Mouse (Mus musculus) 3T3-L1 (cell line): ENCODE measurements at regions not wholly inside any gene's neighbourhood (a gene's known extent, or its start where the extent isn't known, plus 50 kb on each side); places are given as distances from the start of the nearest gene placed in this dataset.

Experiments used
- DNase-seq: peaks from one replicate; pipeline ENCODE4 v3.0.0-alpha.2; 2015; ENCODE audit warnings: low read depth, low spot score

DNA sequence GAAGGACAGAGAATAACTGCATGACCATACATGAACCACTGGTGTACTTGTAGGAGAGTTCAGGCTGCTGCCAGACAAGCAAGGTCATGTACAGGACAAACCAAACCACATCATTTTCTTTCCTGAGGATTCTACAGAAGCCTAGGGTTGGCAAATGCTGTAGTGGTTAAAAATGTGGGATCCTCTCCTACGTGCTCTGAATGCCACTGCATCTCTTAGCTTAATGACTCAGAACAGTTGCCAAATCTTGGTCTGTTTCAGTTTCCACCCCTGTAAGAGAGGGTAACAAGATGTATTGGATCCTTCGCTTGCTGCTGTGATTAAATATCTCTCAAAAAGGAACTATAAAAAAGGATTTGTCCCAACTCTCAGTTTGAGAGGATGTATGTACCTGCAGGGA, 938.1 kb downstream of the 4930444P10Rik start:
- DNase-seq, result no peak

DNA sequence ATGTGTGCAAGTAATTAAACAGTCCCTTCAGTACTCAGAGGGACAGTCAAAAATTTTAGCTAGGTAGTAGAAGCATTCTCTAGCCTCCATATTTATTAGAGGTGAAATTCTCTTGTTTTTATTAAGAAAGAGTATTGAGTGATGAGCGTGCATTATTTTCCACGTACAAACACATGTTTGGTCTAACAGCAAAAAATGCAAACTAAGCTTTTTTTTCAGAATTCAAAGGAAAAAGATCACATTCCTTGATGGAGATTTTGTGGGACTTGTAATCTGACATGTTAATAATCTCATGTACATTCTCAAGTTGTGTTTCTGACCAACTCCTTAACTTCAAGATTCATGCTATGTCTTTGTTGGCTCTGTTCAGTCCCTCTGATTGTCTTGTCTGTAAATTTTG, 939.2 kb downstream of the 4930444P10Rik start:
- DNase-seq, result no peak

DNA sequence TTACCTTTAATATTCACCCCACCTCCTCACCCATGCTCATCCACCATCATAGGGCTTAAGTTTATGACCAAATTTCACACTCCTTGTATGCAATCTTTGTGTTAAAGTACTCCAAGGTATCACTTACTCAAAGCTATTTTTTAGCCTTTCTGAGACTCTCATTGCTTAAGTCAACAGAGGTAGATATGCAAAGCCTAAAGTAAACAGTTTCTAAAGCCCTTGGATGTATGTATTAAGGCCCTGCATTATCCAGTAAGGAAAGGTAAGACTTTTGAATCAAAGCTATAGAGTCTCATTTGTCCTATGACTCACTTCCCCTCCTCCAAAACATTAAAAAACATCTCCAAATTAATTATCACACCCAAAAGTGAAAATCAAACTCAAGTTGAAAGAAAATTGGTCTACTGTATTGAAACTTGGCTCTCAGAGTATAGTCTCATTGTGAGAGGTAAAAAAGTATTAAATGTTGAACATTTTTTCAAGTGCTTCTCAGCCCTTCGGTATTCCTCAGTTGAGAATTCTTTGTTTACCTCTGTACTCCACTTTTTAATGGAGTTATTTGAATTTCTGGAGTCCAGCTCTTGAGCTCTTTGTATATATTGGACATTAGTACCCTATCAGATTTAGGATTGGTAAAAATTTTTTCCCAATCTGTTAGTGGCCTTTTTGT, 949.1 kb downstream of the 4930444P10Rik start:
- DNase-seq, result no peak

DNA sequence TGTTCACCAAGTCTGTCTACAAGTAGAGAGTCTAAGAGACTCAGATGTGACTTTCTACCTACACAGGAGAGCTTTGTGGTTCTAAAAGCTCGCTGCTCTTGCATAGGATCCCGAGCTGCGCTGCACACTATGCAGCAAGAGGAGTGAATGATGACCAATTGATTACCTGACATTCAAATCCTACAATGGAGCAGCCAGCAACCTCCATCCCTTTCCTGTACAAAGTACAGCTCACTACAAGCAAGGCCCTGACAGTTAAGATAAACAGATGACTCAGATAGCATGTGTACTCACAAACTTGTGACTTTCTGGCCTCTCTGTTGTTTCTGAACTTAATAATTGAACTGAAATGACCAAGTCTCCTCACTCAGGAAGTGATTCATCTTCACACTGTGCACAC, 974.7 kb downstream of the 4930444P10Rik start:
- DNase-seq, result peak; percentile 21

DNA sequence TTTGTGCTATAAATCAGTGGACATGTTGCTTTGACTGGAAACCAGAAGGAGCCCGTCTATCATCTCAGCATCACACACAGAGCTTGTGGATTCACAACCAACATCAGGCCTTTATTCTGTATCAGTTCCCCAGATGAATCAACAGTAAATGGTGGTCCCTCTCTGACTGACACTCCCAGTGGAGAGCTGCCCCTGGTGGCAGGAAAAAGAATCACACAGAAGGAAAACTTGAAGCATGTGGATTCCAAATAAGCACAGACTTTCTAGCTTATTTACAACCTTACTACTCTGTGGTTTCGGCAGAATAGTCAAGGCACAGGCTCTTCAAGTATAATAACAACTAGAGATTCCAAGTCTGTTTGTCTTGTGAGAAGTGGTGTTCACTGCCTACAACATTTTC, 981.7 kb downstream of the 4930444P10Rik start:
- DNase-seq, result no peak

DNA sequence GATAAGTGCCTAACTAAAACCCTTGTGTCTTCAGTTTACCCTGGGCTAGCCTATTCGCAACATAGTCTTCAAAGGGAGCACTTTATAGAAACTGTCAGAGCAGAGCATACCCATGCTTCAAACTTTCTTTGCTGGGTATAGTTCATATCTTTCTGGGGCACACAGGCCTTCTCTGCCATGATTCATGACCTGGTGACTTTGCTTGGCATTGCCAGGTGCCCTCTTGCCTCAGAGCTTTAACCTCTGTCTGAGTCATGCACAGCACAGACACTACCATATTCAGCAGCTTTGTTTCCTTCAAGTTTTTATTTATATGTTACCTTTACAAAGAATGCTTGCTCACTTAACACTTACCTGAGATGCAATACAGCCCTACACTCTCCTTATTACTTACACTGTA, 1022.8 kb downstream of the 4930444P10Rik start:
- peak; percentile 22 for DNase-seq

DNA sequence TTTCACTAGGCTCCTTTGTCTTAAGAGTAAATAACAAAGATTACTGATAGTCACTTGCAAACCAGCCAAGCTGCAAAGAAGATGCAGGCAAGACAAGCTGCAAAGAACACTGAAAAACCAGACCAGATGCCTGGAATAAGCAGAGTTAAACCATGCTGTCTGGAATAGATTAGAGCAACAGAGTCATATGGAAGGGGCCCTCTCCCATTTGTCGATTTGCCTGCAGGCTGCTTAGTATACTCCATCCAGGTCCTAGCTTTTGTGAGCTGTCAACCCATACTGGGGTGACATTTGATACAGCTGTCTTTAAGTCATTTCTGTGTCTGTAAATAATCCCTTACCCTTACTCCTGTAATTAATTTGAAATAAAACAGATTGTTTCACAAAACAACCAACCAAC, 1059.1 kb downstream of the 4930444P10Rik start:
- no peak for DNase-seq

DNA sequence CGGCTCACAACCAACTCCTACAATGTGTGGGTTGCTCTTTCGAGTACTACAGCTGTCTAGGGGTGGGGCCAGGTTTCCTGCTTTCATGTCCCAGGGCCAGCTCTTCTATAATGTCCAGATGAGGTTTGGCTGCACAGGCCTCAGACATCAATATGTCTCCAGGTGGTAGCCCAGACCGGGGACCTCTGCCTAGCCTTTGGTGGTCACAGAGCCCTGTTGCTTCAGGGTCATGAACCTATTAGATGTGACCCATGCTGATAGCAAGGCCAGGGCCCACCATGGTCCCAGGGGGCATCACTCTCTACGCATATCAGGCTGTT, 1074.7 kb downstream of the 4930444P10Rik start:
- no peak for DNase-seq

DNA sequence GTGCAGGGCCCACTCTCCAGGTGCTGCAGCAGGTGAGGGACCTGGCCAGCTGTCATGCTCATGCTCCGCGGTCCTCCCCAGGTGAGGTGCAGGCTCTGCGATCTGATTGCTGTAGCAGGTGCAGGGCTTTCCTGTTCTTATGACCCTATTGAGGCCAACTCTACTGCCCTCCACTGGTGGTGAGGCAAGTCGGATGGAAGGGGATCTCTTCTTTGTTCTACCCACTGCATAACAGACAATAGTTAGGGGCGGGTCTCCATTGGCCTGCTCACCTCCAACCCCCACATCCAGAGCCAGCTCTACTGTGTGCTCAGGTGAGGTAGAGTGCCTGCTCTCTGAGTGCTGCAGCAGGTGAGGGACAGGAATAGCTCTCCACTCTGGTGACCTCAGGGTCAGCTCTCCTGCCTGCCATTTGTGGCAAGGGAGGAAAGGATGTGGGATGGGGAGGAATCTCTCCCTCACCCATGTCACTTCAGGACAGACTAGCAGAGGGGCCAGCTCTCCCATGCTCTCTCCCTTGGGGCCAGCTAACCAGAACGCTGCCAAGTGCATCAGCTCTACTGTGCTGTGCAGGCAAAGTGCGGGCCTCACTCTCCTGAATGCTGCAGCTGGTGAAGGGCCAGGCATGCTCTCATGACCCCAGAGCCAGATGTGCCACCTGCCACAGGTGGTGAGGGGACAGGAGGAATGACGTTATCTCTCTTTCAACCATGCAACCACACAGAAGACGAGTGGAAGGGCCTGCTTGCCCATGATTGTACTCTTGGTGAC, 1075.3 kb downstream of the 4930444P10Rik start:
- no peak for DNase-seq

DNA sequence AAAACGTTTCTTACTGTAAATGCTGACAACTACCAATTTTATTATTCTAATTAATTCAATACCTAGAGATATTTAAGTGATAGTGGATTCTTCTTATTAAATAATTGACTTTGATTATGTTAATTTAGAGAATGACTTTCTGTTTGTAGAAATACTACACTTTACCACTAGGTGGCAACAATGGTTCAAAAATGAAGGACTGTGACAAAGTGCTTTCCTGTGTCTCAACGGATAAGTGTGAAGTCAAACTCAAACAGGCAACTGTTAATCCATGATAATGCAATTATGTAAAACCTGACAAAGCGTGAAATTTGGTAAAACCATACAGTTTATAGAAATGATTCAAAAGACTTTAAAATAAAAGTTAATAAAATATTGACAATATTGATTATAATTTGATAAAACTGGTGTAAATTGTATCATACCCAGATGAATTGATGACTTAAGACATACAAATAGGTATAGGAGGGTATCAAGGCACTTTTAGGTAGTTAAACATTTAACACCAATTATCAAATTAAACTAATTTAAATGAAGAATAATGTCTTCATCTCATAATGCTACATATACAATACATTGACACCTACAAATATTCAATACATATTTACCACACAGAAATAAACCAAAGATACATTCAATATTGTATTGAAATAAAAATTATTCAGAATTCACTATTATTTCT, 1085.3 kb downstream of the 4930444P10Rik start:
- DNase-seq, result peak; percentile 59

DNA sequence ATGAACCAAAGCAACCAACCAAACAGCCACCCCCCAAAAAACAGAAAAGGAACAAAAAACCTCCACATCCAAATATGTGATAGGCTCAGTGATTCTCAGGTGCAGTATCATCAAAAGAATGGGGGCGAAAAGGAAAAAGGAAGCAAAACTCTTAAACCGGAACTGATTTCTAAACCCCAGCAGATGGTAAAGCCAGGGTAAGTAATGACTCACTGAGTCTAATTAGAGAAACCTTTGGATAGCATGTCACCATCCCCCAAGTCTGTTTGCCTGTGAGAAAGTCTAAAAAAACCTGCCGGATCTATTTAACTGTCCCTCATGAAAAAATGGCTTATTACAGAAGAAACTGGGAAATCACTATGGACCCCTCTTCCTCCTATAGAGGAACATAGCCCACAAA, 1097.8 kb downstream of the 4930444P10Rik start:
- DNase-seq, result no peak

DNA sequence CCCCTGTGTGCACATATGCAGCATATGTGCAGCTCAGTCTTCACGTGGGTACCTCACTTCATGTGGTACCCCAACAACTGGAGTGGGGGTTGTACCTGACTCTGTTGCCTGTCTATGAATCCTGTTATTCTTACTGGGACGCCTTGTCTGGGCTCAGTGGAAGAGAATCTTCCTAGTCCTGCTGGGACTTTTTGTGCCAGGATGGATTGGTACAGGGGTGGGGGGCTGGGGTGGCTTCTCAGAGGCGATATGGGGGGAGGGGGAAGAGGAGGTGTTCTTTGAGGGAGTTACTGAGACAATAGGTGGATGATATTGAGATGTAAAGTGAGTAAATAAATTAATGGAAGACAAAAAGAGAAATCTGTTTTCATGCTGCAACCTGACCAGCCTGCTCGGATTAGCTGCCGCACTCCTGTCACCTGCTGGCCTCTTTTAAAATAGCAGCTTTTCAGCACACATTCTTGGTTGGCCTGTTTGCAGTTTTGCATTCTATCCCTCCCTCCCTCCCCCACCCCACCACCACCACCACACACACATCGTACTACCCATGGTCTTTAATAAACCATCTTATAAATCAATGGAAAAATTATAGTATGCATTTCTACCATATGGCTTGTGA, 1112.9 kb downstream of the 4930444P10Rik start:
- no peak for DNase-seq
